Mouse (Mus musculus): ENCODE measurements around the gene Focad.

Focad gene

DNA sequence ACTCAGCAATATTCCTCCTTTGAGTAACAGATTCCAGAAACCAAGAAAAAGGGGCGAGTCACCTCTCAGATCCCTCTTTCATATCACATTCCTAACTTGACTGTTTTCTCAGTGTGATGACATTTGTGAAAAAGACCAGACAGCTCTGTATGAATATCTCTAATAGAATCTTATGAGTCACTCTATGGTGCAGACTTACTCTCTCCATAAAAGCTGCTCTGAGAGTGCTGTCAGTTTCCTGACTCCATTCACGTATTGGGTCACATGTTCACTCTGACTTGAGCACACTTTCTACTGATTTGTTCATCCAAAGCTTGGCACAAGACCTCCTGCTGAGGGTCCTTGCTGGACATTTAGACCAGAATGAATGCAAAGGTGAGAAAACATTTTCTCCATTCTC lies 354.5 kb downstream of the Focad start:
- DNase-seq (ENCODE audit: low read depth, low spot score): no peak

DNA sequence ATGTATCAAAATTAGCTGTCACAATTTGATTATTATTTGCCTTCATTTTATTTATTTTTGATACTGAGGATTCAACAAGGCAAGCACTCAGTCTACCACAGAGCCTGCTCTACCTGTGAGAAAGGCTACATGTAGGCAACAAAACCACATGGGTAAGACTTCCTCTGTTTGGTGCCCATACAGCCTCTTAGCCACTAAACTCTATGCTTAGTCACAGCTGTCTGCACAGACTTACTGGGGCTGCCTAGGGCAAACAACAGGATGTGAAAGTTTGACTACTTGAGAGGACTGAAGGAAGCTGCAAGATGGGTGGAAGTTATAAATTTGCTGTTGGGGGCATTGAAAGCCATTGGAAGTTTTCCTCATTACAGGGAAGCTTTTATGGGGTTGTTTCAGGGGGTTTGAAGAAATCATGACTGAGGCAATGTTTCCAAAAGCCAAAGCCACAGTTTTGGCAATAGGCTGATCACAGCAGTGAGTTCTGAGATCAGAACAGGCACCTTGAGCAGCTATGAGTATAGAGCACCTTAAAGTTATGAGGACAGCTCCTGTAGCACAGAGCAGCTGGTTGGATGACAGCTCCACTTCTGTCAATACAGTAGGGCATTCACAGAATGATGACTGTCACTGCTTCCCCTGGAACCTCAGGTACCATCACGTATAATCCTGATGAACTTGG lies 355.8 kb downstream of the Focad start:
- DNase-seq (ENCODE audit: low read depth, low spot score): no peak

DNA sequence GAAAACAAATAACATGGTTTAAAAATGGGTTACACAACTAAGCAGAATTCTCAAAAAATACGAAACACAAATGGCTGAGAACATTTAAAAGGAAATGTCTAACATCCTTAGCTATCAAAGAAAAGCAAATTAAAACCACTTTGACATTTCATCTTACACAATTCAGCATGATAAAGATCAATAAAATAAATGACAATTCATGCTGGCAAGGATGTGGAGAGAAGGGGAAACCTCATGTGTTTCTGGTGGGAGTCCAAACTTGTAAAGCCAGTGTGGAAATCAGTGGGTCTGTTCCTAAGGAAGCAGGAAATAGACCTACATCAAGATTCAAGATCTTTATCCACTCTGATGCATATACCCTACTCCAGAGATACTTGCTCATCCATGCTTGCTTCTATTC lies 363.7 kb downstream of the Focad start:
- DNase-seq (ENCODE audit: low read depth, low spot score): no peak

DNA sequence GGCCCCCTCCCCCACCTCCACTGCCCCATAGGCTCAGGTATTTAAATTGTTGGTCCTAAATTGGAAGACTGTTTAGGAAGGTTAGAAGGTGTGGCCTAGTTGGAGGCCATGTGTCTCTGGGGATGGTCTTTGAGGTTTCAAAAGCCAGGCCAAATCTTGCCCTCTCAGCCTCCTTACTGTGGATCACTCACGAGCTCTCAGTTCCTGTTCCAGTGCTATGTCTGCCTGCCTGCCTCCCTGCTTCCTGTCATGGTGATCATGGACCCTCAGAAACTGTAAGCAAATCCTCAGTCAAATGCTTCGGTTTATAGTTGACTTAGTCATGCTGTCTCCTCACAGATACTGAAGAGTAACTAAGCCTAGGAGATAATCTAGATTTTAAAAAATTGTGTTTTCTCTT lies 364.2 kb downstream of the Focad start:
- DNase-seq (ENCODE audit: low read depth, low spot score): no peak

Measured in brain, adult 2 months (tissue).